Mouse (Mus musculus): ENCODE measurements at regions not wholly inside any gene's neighbourhood (a gene's known extent, or its start where the extent isn't known, plus 50 kb on each side); places are given as distances from the start of the nearest gene placed in this dataset.
A peak's percentile ranks its signal among the peaks of the same experiment; 100 is the strongest.
"Not testable (repeated sequence)": the region's sequence is repeated elsewhere in the genome, so short reads cannot be mapped to it uniquely, and the experiment has no call there.

DNA sequence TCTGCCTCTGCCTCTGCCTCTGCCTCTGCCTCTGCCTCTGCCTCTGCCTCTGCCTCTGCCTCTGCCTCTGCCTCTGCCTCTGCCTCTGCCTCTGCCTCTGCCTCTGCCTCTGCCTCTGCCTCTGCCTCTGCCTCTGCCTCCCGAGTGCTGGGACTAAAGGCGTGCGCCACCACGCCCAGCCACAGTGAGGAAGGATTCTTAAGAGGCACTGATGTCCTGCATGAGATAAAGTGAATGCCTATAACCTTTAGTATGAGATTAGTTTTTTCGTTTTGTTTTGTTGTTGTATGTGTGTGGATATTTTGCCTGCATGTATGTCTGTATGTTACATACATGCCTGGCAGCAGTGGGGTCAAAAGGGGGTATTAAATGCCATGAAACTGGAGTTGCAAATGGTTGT is 63.2 kb downstream of the Hlx start:
- H3K9ac ChIP-seq (ENCODE audit: low read depth, low read length); DNase-seq (ENCODE audit: low spot score); H3K4me2 ChIP-seq (ENCODE audit: low read depth, low read length); H3K27me3 ChIP-seq (replicated peaks; ENCODE audit: control insufficient read depth, insufficient read depth, low read length); H3K4me3 ChIP-seq (ENCODE audit: low read depth, low read length); H3K9me3 ChIP-seq (ENCODE audit: control insufficient read depth, low read length); H3K4me1 ChIP-seq (ENCODE audit: control insufficient read depth, insufficient read depth, low read length); H3K27ac ChIP-seq (replicated peaks; ENCODE audit: low read depth, low read length); H3K36me3 ChIP-seq (ENCODE audit: control insufficient read depth, insufficient read depth, low read length); ATAC-seq (ENCODE audit: low read depth): not testable (repeated sequence)
- 92% methylated on average over 5 of the region's 5 CpGs for WGBS

GRCm38 (mm10) chr1:184668428-184668827 is 64.0 kb downstream of the Hlx start:
- Histone ChIP-seq H3K36me3 (ENCODE audit: control insufficient read depth, insufficient read depth, low read length) (no peaks in the 10 kb centered on the region), H3K9me3 (ENCODE audit: control insufficient read depth, low read length) (no peaks in the 10 kb centered on the region), H3K4me3 (ENCODE audit: low read depth, low read length) (no peak overlapping the region), H3K4me2 (ENCODE audit: low read depth, low read length) (no peak overlapping the region), H3K27me3 (replicated peaks; ENCODE audit: control insufficient read depth, insufficient read depth, low read length) (no peaks in the 10 kb centered on the region), H3K27ac (replicated peaks; ENCODE audit: low read depth, low read length) (no peak overlapping the region), H3K9ac (ENCODE audit: low read depth, low read length) (no peak overlapping the region), H3K4me1 (ENCODE audit: control insufficient read depth, insufficient read depth, low read length) (no peaks in the 10 kb centered on the region; the same call in 1 of the 2 replicates)
- 79% methylated on average over 1 of the region's 1 CpGs for WGBS
- ATAC-seq (ENCODE audit: low read depth): no peak
- DNase-seq (ENCODE audit: low spot score): no peak

GRCm38 (mm10) chr1:184668022-184668421 is 64.4 kb downstream of the Hlx start:
- DNase-seq (ENCODE audit: low spot score): no peak
- H3K27ac ChIP-seq (replicated peaks; ENCODE audit: low read depth, low read length): no peak overlapping the region
- H3K36me3 ChIP-seq (ENCODE audit: control insufficient read depth, insufficient read depth, low read length): no peaks in the 10 kb centered on the region
- H3K9ac ChIP-seq (ENCODE audit: low read depth, low read length): no peak overlapping the region
- 34% methylated on average over 2 of the region's 2 CpGs for whole genome bisulfite sequencing
- H3K4me3 ChIP-seq (ENCODE audit: low read depth, low read length): no peak overlapping the region
- no peaks in the 10 kb centered on the region for H3K9me3 ChIP-seq (ENCODE audit: control insufficient read depth, low read length)
- no peak overlapping the region for H3K4me2 ChIP-seq (ENCODE audit: low read depth, low read length)
- no peaks in the 10 kb centered on the region for H3K27me3 ChIP-seq (replicated peaks; ENCODE audit: control insufficient read depth, insufficient read depth, low read length)
- no peaks in the 10 kb centered on the region; the same call in 1 of the 2 replicates for H3K4me1 ChIP-seq (ENCODE audit: control insufficient read depth, insufficient read depth, low read length)
- no peak for ATAC-seq (ENCODE audit: low read depth)

GRCm38 (mm10) chr1:184665243-184665642 is 67.2 kb downstream of the Hlx start:
- Histone ChIP-seq H3K36me3 (ENCODE audit: control insufficient read depth, insufficient read depth, low read length) (no peaks in the 10 kb centered on the region), H3K27me3 (replicated peaks; ENCODE audit: control insufficient read depth, insufficient read depth, low read length) (no peaks in the 10 kb centered on the region), H3K4me2 (ENCODE audit: low read depth, low read length) (no peak overlapping the region), H3K4me3 (ENCODE audit: low read depth, low read length) (no peak overlapping the region), H3K9me3 (ENCODE audit: control insufficient read depth, low read length) (no peaks in the 10 kb centered on the region), H3K4me1 (ENCODE audit: control insufficient read depth, insufficient read depth, low read length) (no peaks in the 10 kb centered on the region; the same call in 1 of the 2 replicates), H3K27ac (replicated peaks; ENCODE audit: low read depth, low read length) (no peak overlapping the region), H3K9ac (ENCODE audit: low read depth, low read length) (no peak overlapping the region)
- ATAC-seq (ENCODE audit: low read depth) (no peak), DNase-seq (ENCODE audit: low spot score) (no peak)
- WGBS: 81% methylated on average over 12 of the region's 12 CpGs

DNA sequence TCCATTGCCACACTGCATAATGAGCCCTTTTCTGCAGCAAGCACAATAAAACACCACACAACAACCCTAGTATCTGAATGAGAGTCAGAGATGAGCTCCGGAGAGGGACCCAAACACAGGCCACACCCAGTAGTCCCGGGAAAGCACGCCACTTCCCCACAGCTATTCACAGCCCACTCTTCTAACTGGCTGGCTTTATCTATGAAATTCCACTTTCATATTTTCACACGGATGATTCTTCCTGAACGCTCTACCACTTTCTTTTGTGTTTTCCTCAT is 68.4 kb downstream of the Hlx start:
- Histone ChIP-seq H3K27ac (replicated peaks; ENCODE audit: low read depth, low read length) (no peak overlapping the region), H3K4me3 (ENCODE audit: low read depth, low read length) (no peak overlapping the region), H3K4me2 (ENCODE audit: low read depth, low read length) (peak overlapping the region; percentile 21; the same call in 1 of the 2 replicates), H3K9ac (ENCODE audit: low read depth, low read length) (no peak overlapping the region), H3K27me3 (replicated peaks; ENCODE audit: control insufficient read depth, insufficient read depth, low read length) (no peaks in the 10 kb centered on the region), H3K36me3 (ENCODE audit: control insufficient read depth, insufficient read depth, low read length) (no peaks in the 10 kb centered on the region), H3K4me1 (ENCODE audit: control insufficient read depth, insufficient read depth, low read length) (no peaks in the 10 kb centered on the region; the same call in 1 of the 2 replicates), H3K9me3 (ENCODE audit: control insufficient read depth, low read length) (no peaks in the 10 kb centered on the region)
- WGBS: 66% methylated on average over 5 of the region's 5 CpGs
- DNase-seq (ENCODE audit: low spot score) (no peak), ATAC-seq (ENCODE audit: low read depth) (no peak)

- Histone ChIP-seq H3K27me3 (replicated peaks; ENCODE audit: control insufficient read depth, insufficient read depth, low read length) (no peaks in the 10 kb centered on the region), H3K4me1 (ENCODE audit: control insufficient read depth, insufficient read depth, low read length) (no peaks in the 10 kb centered on the region; the same call in 1 of the 2 replicates), H3K4me2 (ENCODE audit: low read depth, low read length) (peak overlapping the region; percentile 21; the same call in 1 of the 2 replicates), H3K9ac (ENCODE audit: low read depth, low read length) (no peak overlapping the region), H3K27ac (replicated peaks; ENCODE audit: low read depth, low read length) (no peak overlapping the region), H3K36me3 (ENCODE audit: control insufficient read depth, insufficient read depth, low read length) (no peaks in the 10 kb centered on the region), H3K4me3 (ENCODE audit: low read depth, low read length) (no peak overlapping the region), H3K9me3 (ENCODE audit: control insufficient read depth, low read length) (no peaks in the 10 kb centered on the region)
- ATAC-seq (ENCODE audit: low read depth) (no peak; the same call in 1 of the 2 replicates), DNase-seq (ENCODE audit: low spot score) (no peak)
- 49% methylated on average over 14 of the region's 14 CpGs for WGBS
Measured at GRCm38 (mm10) chr1:184663300-184664097, 68.9 kb downstream of the Hlx start.

DNA sequence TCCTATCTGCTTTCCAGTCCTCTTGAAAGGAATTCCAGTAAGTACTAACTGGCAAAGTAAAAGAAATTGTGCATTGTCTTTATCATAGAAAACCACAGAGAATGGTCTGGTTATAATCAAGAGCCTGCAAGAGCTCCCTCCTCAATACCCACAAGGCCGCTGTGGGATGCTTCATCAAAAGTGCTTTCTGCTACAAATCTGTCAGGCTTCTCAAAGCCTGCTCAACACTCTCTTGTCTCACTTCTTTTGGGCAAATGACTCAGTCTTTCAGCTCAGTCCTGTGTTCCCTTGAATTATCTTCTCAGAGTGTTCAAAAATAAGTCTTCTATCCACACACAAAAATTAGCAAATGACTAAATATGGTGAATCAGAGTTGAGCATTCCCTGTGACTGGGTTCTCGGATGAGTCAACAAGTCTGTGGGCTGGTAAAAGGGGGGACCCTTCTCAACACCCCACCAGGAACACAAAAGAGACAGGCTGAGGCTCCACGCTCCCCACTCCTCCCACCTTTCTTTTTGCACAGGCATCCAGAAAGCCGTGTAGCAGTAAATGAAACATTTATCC is 81.8 kb downstream of the Hlx start:
- Histone ChIP-seq H3K4me1 (ENCODE audit: control insufficient read depth, insufficient read depth, low read length) (no peaks in the 10 kb centered on the region), H3K27ac (replicated peaks; ENCODE audit: low read depth, low read length) (no peak overlapping the region; the same call in 1 of the 2 replicates), H3K9ac (ENCODE audit: low read depth, low read length) (no peak overlapping the region), H3K4me2 (ENCODE audit: low read depth, low read length) (no peak overlapping the region), H3K36me3 (ENCODE audit: control insufficient read depth, insufficient read depth, low read length) (no peaks in the 10 kb centered on the region), H3K4me3 (ENCODE audit: low read depth, low read length) (no peak overlapping the region), H3K27me3 (replicated peaks; ENCODE audit: control insufficient read depth, insufficient read depth, low read length) (no peaks in the 10 kb centered on the region), H3K9me3 (ENCODE audit: control insufficient read depth, low read length) (peaks cover 10% of the 10 kb centered on the region)
- ATAC-seq (ENCODE audit: low read depth) (no peak), DNase-seq (ENCODE audit: low spot score) (peak; percentile 32)
- 63% methylated on average over 4 of the region's 4 CpGs for WGBS

GRCm38 (mm10) chr1:184647920-184648540 is 84.4 kb downstream of the Hlx start:
- Histone ChIP-seq H3K4me1 (ENCODE audit: control insufficient read depth, insufficient read depth, low read length) (no peaks in the 10 kb centered on the region), H3K36me3 (ENCODE audit: control insufficient read depth, insufficient read depth, low read length) (no peaks in the 10 kb centered on the region), H3K4me2 (ENCODE audit: low read depth, low read length) (no peak overlapping the region), H3K9ac (ENCODE audit: low read depth, low read length) (no peak overlapping the region), H3K27me3 (replicated peaks; ENCODE audit: control insufficient read depth, insufficient read depth, low read length) (no peaks in the 10 kb centered on the region), H3K27ac (replicated peaks; ENCODE audit: low read depth, low read length) (no peak overlapping the region), H3K4me3 (ENCODE audit: low read depth, low read length) (no peak overlapping the region), H3K9me3 (ENCODE audit: control insufficient read depth, low read length) (peaks cover 10% of the 10 kb centered on the region)
- ATAC-seq (ENCODE audit: low read depth) (no peak), DNase-seq (ENCODE audit: low spot score) (no peak)
- WGBS: 79% methylated on average over 8 of the region's 8 CpGs
